In the genomic region with DNA sequence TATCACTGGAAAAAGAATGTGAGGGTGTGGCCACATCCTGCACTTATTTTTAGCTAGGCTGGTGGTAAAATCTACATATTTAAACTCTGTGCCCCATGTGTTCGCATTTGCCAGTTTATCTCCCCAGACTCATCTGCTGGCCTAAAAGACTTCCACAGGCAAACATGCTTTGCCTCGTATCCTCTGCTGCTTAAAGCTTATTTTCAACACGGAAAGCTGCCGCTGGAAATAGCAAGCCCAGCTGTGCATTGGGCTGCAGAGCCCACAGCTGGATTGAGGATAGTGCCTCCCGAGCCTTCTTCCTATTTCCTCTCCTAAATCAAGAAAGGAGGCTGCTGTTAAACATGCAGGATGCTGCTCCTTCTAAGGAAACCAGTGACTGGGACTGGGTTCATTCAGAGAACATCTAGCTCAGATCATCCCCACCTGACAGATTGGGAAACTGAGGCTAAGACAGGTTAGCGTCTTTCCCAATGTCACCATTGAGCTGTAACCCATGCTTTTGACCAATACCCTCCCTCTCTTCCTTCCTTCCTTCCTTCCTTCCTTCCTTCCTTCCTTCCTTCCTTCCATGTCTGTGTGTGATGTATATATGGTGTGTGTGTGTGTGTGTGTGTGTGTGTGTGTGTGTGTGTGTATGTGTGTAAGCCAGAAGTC, we compare ENCODE assay signal across 9 mouse cellular contexts. TPM values are rescaled to one million over a fixed set of nuclear protein-coding genes. Genes with fewer than 3 reads are reported as not detected.
DNase-seq lines count a peak whose midpoint lies in the region; ATAC-seq lines count a peak whose summit lies in the region.
"Had no signal": no experiment of that assay in that cellular context is flagged by ENCODE, and none has a peak within 500 bp of the region (broad histone marks: within the 10 kb centered on the region; RNA-seq: fewer than 3 reads in every experiment).

No protein-coding gene starts in this region.

- H3K4me1 ChIP-seq in midbrain, embryonic 11.5 days (ENCODE audit: control insufficient read depth, insufficient read depth, low read length), result peaks cover 25% of the 10 kb centered on the region
- H3K4me1 ChIP-seq in midbrain, embryonic 16.5 days (ENCODE audit: control insufficient read depth, insufficient read depth, low read length), result peaks cover 20% of the 10 kb centered on the region
- peaks cover 53% of the 10 kb centered on the region for H3K4me1 ChIP-seq in intestine, embryonic 14.5 days (replicated peaks; ENCODE audit: control insufficient read depth, insufficient read depth, low read length)
- H3K4me1 ChIP-seq in stomach, embryonic 14.5 days (ENCODE audit: control insufficient read depth, insufficient read depth, low read length), result peaks cover 45% of the 10 kb centered on the region

- no peaks in the 10 kb centered on the region for H3K36me3 ChIP-seq in midbrain, embryonic 11.5 days (ENCODE audit: control insufficient read depth, insufficient read depth, low read length)
- H3K36me3 ChIP-seq in midbrain, embryonic 16.5 days (ENCODE audit: control insufficient read depth, insufficient read depth, low read length), result no peaks in the 10 kb centered on the region
- peaks cover 17% of the 10 kb centered on the region for H3K36me3 ChIP-seq in intestine, embryonic 14.5 days (ENCODE audit: control insufficient read depth, insufficient read depth, low read length)
- peaks cover 4% of the 10 kb centered on the region; the same call in 1 of the 2 replicates for H3K36me3 ChIP-seq in stomach, embryonic 14.5 days (ENCODE audit: control insufficient read depth, insufficient read depth, low read length)

- ATAC-seq in midbrain, embryonic 11.5 days (ENCODE audit: low FRiP score), result no peak
- ATAC-seq in midbrain, embryonic 16.5 days, result no peak
- ATAC-seq in intestine, embryonic 14.5 days (replicated peaks; ENCODE audit: low FRiP score, low TSS enrichment, low read depth), result no peak
- no peak for ATAC-seq in stomach, embryonic 14.5 days (ENCODE audit: insufficient number of reproducible peaks, insufficient read depth, low FRiP score, low read depth)
- ATAC-seq: CD4-positive, CD25-positive, alpha-beta regulatory T cell, adult 4 months had no signal

- H3K27ac ChIP-seq in midbrain, embryonic 11.5 days (ENCODE audit: low read depth, low read length), result no peak overlapping the region
- no peak overlapping the region for H3K27ac ChIP-seq in midbrain, embryonic 16.5 days (ENCODE audit: low read length)
- peak overlapping the region; percentile 95 for H3K27ac ChIP-seq in intestine, embryonic 14.5 days (ENCODE audit: low read depth)
- H3K27ac ChIP-seq in stomach, embryonic 14.5 days (ENCODE audit: low read length), result peak overlapping the region; percentile 73; the same call in 1 of the 2 replicates

- no peaks in the 10 kb centered on the region for H3K27me3 ChIP-seq in midbrain, embryonic 11.5 days (ENCODE audit: control insufficient read depth, insufficient read depth, low read length)
- H3K27me3 ChIP-seq in midbrain, embryonic 16.5 days (ENCODE audit: control insufficient read depth, insufficient read depth, low read depth, low read length), result no peaks in the 10 kb centered on the region
- no peaks in the 10 kb centered on the region for H3K27me3 ChIP-seq in intestine, embryonic 14.5 days (replicated peaks; ENCODE audit: control insufficient read depth, insufficient read depth, low read length)
- H3K27me3 ChIP-seq in stomach, embryonic 14.5 days (ENCODE audit: control insufficient read depth, insufficient read depth, low read length), result no peaks in the 10 kb centered on the region

- DNase-seq in gastrocnemius, postnatal 14 days, result peak; percentile 3
- DNase-seq in gastrocnemius, adult 8-10 months (ENCODE audit: low spot score in 2 of 2), result no peak
- DNase-seq in midbrain, embryonic 11.5 days (ENCODE audit: low spot score, missing footprints), result peak; percentile 80
- no peak for DNase-seq in intestine, embryonic 14.5 days (ENCODE audit: low spot score)
- DNase-seq in left cerebral cortex, postnatal 25 days (ENCODE audit: low spot score in 2 of 2), result no peak
- DNase-seq in cerebellum, adult 8-10 months, result no peak

- H3K4me2 ChIP-seq in midbrain, embryonic 11.5 days, result no peak overlapping the region
- no peak overlapping the region for H3K4me2 ChIP-seq in midbrain, embryonic 16.5 days (ENCODE audit: low read length)
- peak overlapping the region; percentile 85 for H3K4me2 ChIP-seq in intestine, embryonic 14.5 days (ENCODE audit: low read length)
- H3K4me2 ChIP-seq in stomach, embryonic 14.5 days (replicated peaks; ENCODE audit: low read depth, low read length), result peak overlapping the region; percentile 63

- WGBS in midbrain, embryonic 11.5 days, result 86% methylated on average over 6 of the region's 6 CpGs
- WGBS in midbrain, embryonic 16.5 days, result 74% methylated on average over 6 of the region's 6 CpGs
- 45% methylated on average over 6 of the region's 6 CpGs for WGBS in intestine, embryonic 14.5 days
- WGBS in stomach, embryonic 14.5 days, result 50% methylated on average over 6 of the region's 6 CpGs

- intact Hi-C loops in gastrocnemius, postnatal 14 days (cut with DNase I; ENCODE audit: low total_unique reads), result no loop called here
- intact Hi-C loops in left cerebral cortex, postnatal 25 days (cut with DNase I), result no loop called here

- no peak overlapping the region for H3K9ac ChIP-seq in midbrain, embryonic 11.5 days (ENCODE audit: low read length)
- H3K9ac ChIP-seq in midbrain, embryonic 16.5 days (ENCODE audit: low read depth, low read length), result no peak overlapping the region
- peak overlapping the region; percentile 91; the same call in 1 of the 2 replicates for H3K9ac ChIP-seq in intestine, embryonic 14.5 days (ENCODE audit: low read length)
- no peak overlapping the region; the same call in 1 of the 2 replicates for H3K9ac ChIP-seq in stomach, embryonic 14.5 days (replicated peaks; ENCODE audit: low read depth, low read length)

- H3K9me3 ChIP-seq in midbrain, embryonic 11.5 days (ENCODE audit: control insufficient read depth, low read length), result no peaks in the 10 kb centered on the region
- no peaks in the 10 kb centered on the region for H3K9me3 ChIP-seq in midbrain, embryonic 16.5 days (replicated peaks; ENCODE audit: control insufficient read depth, low read length, poor library complexity, severe bottlenecking)
- no peaks in the 10 kb centered on the region for H3K9me3 ChIP-seq in intestine, embryonic 14.5 days (ENCODE audit: control insufficient read depth, low read length)
- H3K9me3 ChIP-seq in stomach, embryonic 14.5 days (ENCODE audit: control insufficient read depth, low read depth, low read length), result no peaks in the 10 kb centered on the region

- no peak overlapping the region for H3K4me3 ChIP-seq in midbrain, embryonic 11.5 days (ENCODE audit: low read depth, low read length)
- no peak overlapping the region for H3K4me3 ChIP-seq in midbrain, embryonic 16.5 days (ENCODE audit: low read depth, low read length)
- peak overlapping the region; percentile 81; the same call in 1 of the 2 replicates for H3K4me3 ChIP-seq in intestine, embryonic 14.5 days (ENCODE audit: low read depth, low read length)
- peak overlapping the region; percentile 71; the same call in 1 of the 2 replicates for H3K4me3 ChIP-seq in stomach, embryonic 14.5 days (ENCODE audit: low read depth, low read length)

RNA-seq across cellular contexts. Expression of a gene that starts 6.2 kb away (rescaled TPM):
- 1,000 to 10,000 TPM; 1,630 to 1,800 TPM for total RNA-seq in gastrocnemius, postnatal 14 days (2021)
- total RNA-seq in gastrocnemius, adult 8-10 months (2022), result 100 to 1,000 TPM in 3 of 4 experiments, 10 to 100 TPM in 1; 94.4 to 242 (median 133) TPM
- polyA plus RNA-seq in midbrain, embryonic 11.5 days (2014; fragmentation: Nextera tagmentation; extraction: Ambion mirVana), result 411 and 428 TPM in 2 replicates
- polyA plus RNA-seq in midbrain, embryonic 16.5 days (2015; fragmentation: Nextera tagmentation; extraction: Ambion mirVana), result 426 and 452 TPM in 2 replicates
- 1,391 and 1,474 TPM in 2 replicates for polyA plus RNA-seq in intestine, embryonic 14.5 days (2014; fragmentation: Nextera tagmentation; extraction: Ambion mirVana)
- 1,638 and 1,722 TPM in 2 replicates for polyA plus RNA-seq in stomach, embryonic 14.5 days (2014; fragmentation: Nextera tagmentation; extraction: Ambion mirVana)
- total RNA-seq in left cerebral cortex, postnatal 25 days (2021), result 100 to 1,000 TPM; 275 to 297 TPM

RNA-seq across cellular contexts. Expression of a gene that starts 44.3 kb away (rescaled TPM):
- total RNA-seq in gastrocnemius, postnatal 14 days (2021), result 10 to 100 TPM; 58.7 to 65.7 TPM
- 10 to 100 TPM; 42.0 to 46.5 (median 45.9) TPM for total RNA-seq in gastrocnemius, adult 8-10 months (2022)
- polyA plus RNA-seq in midbrain, embryonic 11.5 days (2014; fragmentation: Nextera tagmentation; extraction: Ambion mirVana), result 217 and 224 TPM in 2 replicates
- 196 and 215 TPM in 2 replicates for polyA plus RNA-seq in midbrain, embryonic 16.5 days (2015; fragmentation: Nextera tagmentation; extraction: Ambion mirVana)
- polyA plus RNA-seq in intestine, embryonic 14.5 days (2014; fragmentation: Nextera tagmentation; extraction: Ambion mirVana), result 400 and 443 TPM in 2 replicates
- 463 and 507 TPM in 2 replicates for polyA plus RNA-seq in stomach, embryonic 14.5 days (2014; fragmentation: Nextera tagmentation; extraction: Ambion mirVana)
- total RNA-seq in left cerebral cortex, postnatal 25 days (2021), result 100 to 1,000 TPM in 1 of 2 experiments, 10 to 100 TPM in 1; 98.7 to 111 TPM

RNA-seq across cellular contexts. Expression of a gene that starts 52.7 kb away (rescaled TPM):
- total RNA-seq in gastrocnemius, postnatal 14 days (2021), result 10 to 100 TPM; 54.8 to 64.9 TPM
- total RNA-seq in gastrocnemius, adult 8-10 months (2022), result 10 to 100 TPM; 57.3 to 63.3 (median 62.0) TPM
- polyA plus RNA-seq in midbrain, embryonic 11.5 days (2014; fragmentation: Nextera tagmentation; extraction: Ambion mirVana), result 241 and 244 TPM in 2 replicates
- 92.4 and 103 TPM in 2 replicates for polyA plus RNA-seq in midbrain, embryonic 16.5 days (2015; fragmentation: Nextera tagmentation; extraction: Ambion mirVana)
- 198 and 212 TPM in 2 replicates for polyA plus RNA-seq in intestine, embryonic 14.5 days (2014; fragmentation: Nextera tagmentation; extraction: Ambion mirVana)
- 162 and 177 TPM in 2 replicates for polyA plus RNA-seq in stomach, embryonic 14.5 days (2014; fragmentation: Nextera tagmentation; extraction: Ambion mirVana)
- total RNA-seq in left cerebral cortex, postnatal 25 days (2021), result 10 to 100 TPM; 34.1 to 34.4 TPM

Comparison
In these comparisons a context has a peak if more than half of its experiments do, and no peak if none do; other contexts are left out.
1. DNase-seq: peak in gastrocnemius, postnatal 14 days (single experiment) and midbrain, embryonic 11.5 days (single experiment); none in gastrocnemius, adult 8-10 months (0 of 2), intestine, embryonic 14.5 days (single experiment), left cerebral cortex, postnatal 25 days (0 of 2) and cerebellum, adult 8-10 months (single experiment).
2. H3K27ac ChIP-seq: peak in intestine, embryonic 14.5 days (single experiment) and stomach, embryonic 14.5 days (single experiment); none in midbrain, embryonic 11.5 days (single experiment) and midbrain, embryonic 16.5 days (single experiment).
3. H3K4me2 ChIP-seq: peak in intestine, embryonic 14.5 days (single experiment) and stomach, embryonic 14.5 days (single experiment); none in midbrain, embryonic 11.5 days (single experiment) and midbrain, embryonic 16.5 days (single experiment).
4. H3K4me3 ChIP-seq: peak in intestine, embryonic 14.5 days (single experiment) and stomach, embryonic 14.5 days (single experiment); none in midbrain, embryonic 11.5 days (single experiment) and midbrain, embryonic 16.5 days (single experiment).